Mouse (Mus musculus) intestine, embryonic 15.5 days (tissue): ENCODE data around the gene Zc3h10. TPM values are rescaled to one million over a fixed set of nuclear protein-coding genes. Genes with fewer than 3 reads are reported as not detected.
A peak's percentile ranks its signal among the peaks of the same experiment; 100 is the strongest.
"Not testable (repeated sequence)": the region's sequence is repeated elsewhere in the genome, so short reads cannot be mapped to it uniquely, and the experiment has no call there.

ENCODE experiments used
- ATAC-seq: fragments of 200-750 bp; cut with Nextera tagmentation; 2 replicates; pipeline ENCODE4 v1.8.0; 2017; ENCODE audit warnings: moderate TSS enrichment, moderate library complexity
- H3K27ac ChIP-seq: fragments of 300-500 bp; sonication (generic); 2 replicates; pipeline ENCODE4 v1.5.1; 2015; ENCODE audit warnings: mild to moderate bottlenecking, inconsistent platforms
- H3K27me3 ChIP-seq: fragments of 300-500 bp; sonication (generic); replicated peaks from 2 replicates; pipeline ENCODE4 v1.6.1; 2015; ENCODE audit warnings: inconsistent platforms
- H3K36me3 ChIP-seq: fragments of 300-500 bp; sonication (generic); 2 replicates; pipeline ENCODE4 v1.6.1; 2015; ENCODE audit warnings: inconsistent platforms
- H3K4me1 ChIP-seq: fragments of 300-500 bp; sonication (generic); replicated peaks from 2 replicates; pipeline ENCODE4 v1.6.1; 2015; ENCODE audit warnings: inconsistent platforms
- H3K4me2 ChIP-seq: fragments of 300-500 bp; sonication (generic); replicated peaks from 2 replicates; pipeline ENCODE4 v1.6.1; 2015; ENCODE audit warnings: mild to moderate bottlenecking, inconsistent platforms
- H3K4me3 ChIP-seq: fragments of 300-500 bp; sonication (generic); replicated peaks from 2 replicates; pipeline ENCODE4 v1.5.1; 2015; ENCODE audit warnings: inconsistent platforms
- H3K9ac ChIP-seq: fragments of 300-500 bp; sonication (generic); 2 replicates; pipeline ENCODE4 v1.6.1; 2015; ENCODE audit warnings: inconsistent platforms
- H3K9me3 ChIP-seq: fragments of 300-500 bp; sonication (generic); 2 replicates; pipeline ENCODE4 v1.6.1; 2016; ENCODE audit warnings: inconsistent platforms
- WGBS: fragments of 180-500 bp; shearing (Covaris S2); methylation state at CpG from one replicate; pipeline ENCODE4 v1.1.7; 2015; 5-methylcytosine and 5-hydroxymethylcytosine counted together
- polyA plus RNA-seq: library from polyadenylated mRNA; unstranded; fragments of >200 nt; fragmentation: Nextera tagmentation; extraction: Ambion mirVana; gene quantifications from 2 replicates; pipeline ENCODE4 v1.2.1, GENCODE M21; 2015

Gene Zc3h10
- polyA plus RNA-seq, 1 experiment from 2014 or later = 15.2 TPM

DNA sequence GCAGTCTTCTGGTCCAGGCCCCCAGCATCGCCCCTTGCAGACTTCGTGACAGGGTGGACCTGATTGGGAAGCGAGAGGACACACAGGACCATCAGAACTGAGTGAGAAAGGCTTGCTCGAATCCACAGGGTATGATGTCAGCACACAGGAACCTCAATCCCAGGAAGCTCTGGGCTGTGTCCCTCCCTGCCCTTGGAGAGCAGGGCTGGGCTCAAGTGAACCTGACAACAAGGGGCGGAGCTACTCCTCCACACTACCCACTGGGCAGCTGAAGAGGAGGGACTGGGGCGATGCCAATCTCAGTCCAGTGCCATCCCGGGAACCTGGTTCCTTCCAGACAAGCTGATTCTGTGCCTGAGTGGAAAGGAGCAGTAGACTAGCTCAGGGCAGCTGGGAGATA is 36.1 kb upstream of the Zc3h10 start:
- Histone ChIP-seq H3K4me3 (no peak overlapping the region), H3K9ac (no peak overlapping the region), H3K36me3 (no peaks in the 10 kb centered on the region), H3K4me2 (peak overlapping the region; percentile 32), H3K27ac (no peak overlapping the region), H3K4me1 (peaks cover 24% of the 10 kb centered on the region), H3K9me3 (no peaks in the 10 kb centered on the region), H3K27me3 (peaks cover 19% of the 10 kb centered on the region)
- peak; percentile 21 for ATAC-seq
- WGBS = 18% methylated on average over 7 of the region's 7 CpGs

DNA sequence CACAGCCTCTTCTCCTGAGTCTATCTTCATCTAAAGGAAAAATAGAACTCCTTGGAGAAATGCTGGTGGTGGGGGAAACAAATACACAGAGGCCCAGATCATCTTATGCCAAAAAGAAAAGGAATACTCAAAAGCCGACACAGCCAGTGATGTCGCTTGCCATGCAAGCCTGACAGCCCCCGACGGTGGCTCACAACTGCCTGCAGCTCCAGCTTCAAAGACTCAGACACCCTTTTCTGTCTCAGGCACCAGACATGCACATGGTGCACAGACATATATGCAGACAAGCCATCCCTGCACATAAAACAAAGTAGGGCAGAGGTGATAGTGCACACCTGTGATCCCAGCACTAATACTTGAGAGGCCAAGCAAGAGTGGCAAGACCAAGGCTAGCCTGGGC is 32.2 kb upstream of the Zc3h10 start:
- H3K27me3 ChIP-seq = no peaks in the 10 kb centered on the region
- H3K4me1 ChIP-seq = peaks cover 15% of the 10 kb centered on the region
- 0 out of 2 replicates have a peak, but pooled peaks have one; percentile 6 for ATAC-seq
- 79% methylated on average over 4 of the region's 4 CpGs for WGBS
- no peak overlapping the region for H3K4me3 ChIP-seq
- no peak overlapping the region for H3K9ac ChIP-seq
- no peak overlapping the region for H3K4me2 ChIP-seq
- H3K27ac ChIP-seq = 0 out of 2 replicates have a peak overlapping the region, but pooled peaks have one; percentile 23
- peaks cover 10% of the 10 kb centered on the region; the same call in 1 of the 2 replicates for H3K36me3 ChIP-seq
- H3K9me3 ChIP-seq = no peaks in the 10 kb centered on the region

DNA sequence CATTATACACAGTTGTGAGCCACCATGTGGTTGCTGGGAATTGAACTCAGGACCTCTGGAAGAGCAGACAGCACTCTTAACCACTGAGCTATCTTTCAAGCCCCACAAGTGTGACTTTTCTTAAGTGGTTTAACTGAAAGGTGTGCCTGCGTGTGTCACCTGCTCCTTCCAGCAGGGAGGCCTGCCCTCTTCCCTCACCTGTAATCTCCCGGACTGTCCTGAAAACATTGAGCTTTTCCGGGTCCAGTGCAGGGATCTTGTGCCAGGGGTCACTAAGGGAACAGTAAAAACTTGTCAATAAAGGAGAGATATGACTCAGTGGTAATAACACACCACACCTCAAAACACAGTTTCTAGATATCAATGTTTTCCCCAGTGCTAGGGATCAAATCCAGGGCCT is 31.7 kb upstream of the Zc3h10 start:
- Histone ChIP-seq H3K27me3 (no peaks in the 10 kb centered on the region), H3K4me2 (no peak overlapping the region), H3K27ac (0 out of 2 replicates have a peak overlapping the region, but pooled peaks have one; percentile 23), H3K36me3 (peaks cover 10% of the 10 kb centered on the region; the same call in 1 of the 2 replicates), H3K9me3 (no peaks in the 10 kb centered on the region), H3K4me1 (peaks cover 14% of the 10 kb centered on the region), H3K4me3 (no peak overlapping the region), H3K9ac (no peak overlapping the region)
- WGBS = 57% methylated on average over 3 of the region's 3 CpGs
- ATAC-seq = peak; percentile 87

DNA sequence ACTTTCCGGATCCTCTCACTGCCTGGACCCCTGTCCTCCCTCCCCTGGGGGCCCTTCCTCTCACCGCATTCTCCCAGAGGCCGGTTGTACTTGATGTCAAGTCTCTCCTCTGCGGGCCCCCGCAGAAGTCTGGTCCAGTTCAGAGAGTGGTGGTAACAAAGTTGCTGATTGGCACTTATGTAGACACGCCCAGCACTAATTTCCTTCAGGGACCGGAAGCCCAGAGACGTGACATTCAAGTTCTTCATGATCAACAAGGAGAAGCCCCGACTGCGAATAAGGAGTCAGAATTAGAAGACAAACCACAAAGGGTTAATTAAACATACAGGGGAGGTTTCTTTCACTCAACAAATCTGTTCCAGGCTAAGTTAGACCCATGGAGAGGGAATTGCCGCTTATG is 30.8 kb upstream of the Zc3h10 start:
- H3K36me3 ChIP-seq = peaks cover 13% of the 10 kb centered on the region; the same call in 1 of the 2 replicates
- H3K27me3 ChIP-seq = no peaks in the 10 kb centered on the region
- WGBS = 68% methylated on average over 11 of the region's 11 CpGs
- no peak for ATAC-seq
- peaks cover 5% of the 10 kb centered on the region for H3K4me1 ChIP-seq
- no peak overlapping the region for H3K4me3 ChIP-seq
- no peak overlapping the region for H3K9ac ChIP-seq
- H3K4me2 ChIP-seq = no peak overlapping the region
- no peaks in the 10 kb centered on the region for H3K9me3 ChIP-seq
- H3K27ac ChIP-seq = 0 out of 2 replicates have a peak overlapping the region, but pooled peaks have one; percentile 13

DNA sequence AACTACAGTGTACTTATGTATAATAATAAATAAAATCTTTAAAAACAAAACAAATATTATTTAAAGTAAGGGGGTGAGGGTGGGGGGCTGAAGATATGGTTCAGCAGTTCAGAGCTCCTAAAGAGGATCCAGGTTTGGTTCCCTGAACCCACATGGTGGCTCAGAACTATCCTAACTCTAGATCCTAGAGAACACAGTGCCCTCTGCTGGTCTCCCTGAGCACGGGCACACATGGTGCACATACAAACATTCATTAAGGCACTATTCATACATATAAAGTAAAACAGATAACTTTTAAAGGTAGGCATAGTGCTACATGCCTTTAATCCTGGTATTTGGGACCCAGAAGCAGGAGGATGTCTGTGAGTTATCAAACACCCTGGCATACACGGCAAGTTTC is 27.5 kb upstream of the Zc3h10 start:
- Histone ChIP-seq H3K4me3 (no peak overlapping the region), H3K9ac (no peak overlapping the region), H3K9me3 (no peaks in the 10 kb centered on the region), H3K4me2 (no peak overlapping the region), H3K36me3 (peaks cover 15% of the 10 kb centered on the region; the same call in 1 of the 2 replicates), H3K4me1 (peaks cover 3% of the 10 kb centered on the region; the same call in 1 of the 2 replicates), H3K27ac (no peak overlapping the region), H3K27me3 (no peaks in the 10 kb centered on the region)
- 89% methylated on average over 2 of the region's 2 CpGs for WGBS
- ATAC-seq = no peak

DNA sequence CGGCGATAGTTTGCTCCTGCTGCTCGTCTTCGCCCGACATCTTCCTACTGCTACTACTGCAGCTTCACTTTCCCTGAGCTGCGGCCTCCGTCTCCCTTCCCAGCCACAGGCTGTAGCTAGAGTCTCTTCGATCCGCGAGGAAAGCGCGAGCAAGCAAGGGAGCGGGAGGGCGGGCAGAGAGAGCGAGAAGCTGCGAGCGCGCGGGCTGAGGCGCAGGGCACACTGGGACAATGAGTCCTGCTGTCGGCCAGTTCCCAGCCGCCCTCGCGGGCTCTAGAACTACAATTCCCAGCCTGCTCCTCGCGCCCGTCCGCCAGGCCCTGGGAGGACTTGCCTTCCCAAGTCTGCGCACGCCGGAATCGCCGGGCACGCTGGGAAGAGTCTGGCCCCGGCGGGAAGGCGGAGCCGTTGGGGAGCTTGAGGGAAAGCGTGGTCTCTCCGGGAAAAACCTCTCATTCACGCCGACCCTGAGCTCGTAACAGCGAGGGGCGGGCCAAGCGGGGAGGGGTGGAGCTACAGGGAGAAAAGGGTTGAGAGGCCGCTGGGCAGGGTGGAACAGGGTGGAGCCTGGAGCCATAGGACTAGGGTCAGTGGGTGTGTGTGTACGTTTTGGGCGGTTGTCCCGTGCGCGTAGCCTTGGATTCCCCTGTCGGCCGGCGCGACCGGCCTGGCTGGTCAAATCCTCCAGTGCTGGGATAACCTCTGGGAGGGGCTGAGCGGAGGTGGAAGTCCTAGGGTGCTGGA is 18.4 kb upstream of the Zc3h10 start, which contains the start of gene Pa2g4:
Pa2g4 (minus strand) TSS at position 200 of the 744 bp plus-strand sequence.
- peaks cover 7% of the 10 kb centered on the region; the same call in 1 of the 2 replicates for H3K36me3 ChIP-seq
- H3K27ac ChIP-seq = peak within 1 kb of the TSS; percentile 93
- H3K9ac ChIP-seq = peak within 1 kb of the TSS; percentile 96
- peaks cover 10% of the 10 kb centered on the region for H3K4me1 ChIP-seq
- H3K4me2 ChIP-seq = peak within 1 kb of the TSS; percentile 88
- under 1% methylated on average over 58 of the region's 58 CpGs for WGBS
- peak; percentile 99 for ATAC-seq
- H3K9me3 ChIP-seq = no peaks in the 10 kb centered on the region
- peak within 1 kb of the TSS; percentile 90 for H3K4me3 ChIP-seq
- no peaks in the 10 kb centered on the region for H3K27me3 ChIP-seq

DNA sequence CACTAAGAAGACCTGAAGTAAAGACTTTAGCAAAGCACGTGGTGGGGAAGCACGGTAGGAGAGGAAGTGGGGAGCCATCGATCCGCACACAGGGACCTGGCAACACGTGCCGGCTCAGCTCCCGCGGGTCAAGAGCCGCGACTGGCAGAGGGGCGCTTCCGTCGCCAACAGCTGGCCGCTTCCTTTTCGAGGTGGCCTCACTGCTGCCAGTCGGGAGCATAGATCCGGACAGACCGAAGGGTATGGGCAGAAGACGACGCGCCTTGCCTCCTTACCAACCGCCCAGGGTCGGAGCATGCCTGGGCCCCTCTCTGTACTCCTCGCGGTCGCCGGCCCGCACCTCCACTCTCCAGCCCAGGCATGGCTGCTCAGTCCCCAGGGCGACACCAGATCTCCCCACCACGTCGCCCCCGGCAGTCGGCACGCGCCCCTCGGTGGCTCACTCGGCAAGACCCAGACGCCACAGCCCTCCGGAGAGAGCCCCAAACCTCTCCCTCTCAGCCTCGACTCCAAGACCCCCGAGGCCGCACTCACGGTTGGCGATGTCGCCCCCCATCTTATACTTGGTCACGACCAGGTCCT is 17.7 kb upstream of the Zc3h10 start:
- peaks cover 14% of the 10 kb centered on the region; the same call in 1 of the 2 replicates for H3K36me3 ChIP-seq
- peaks cover 10% of the 10 kb centered on the region for H3K4me1 ChIP-seq
- peak; percentile 32 for ATAC-seq

DNA sequence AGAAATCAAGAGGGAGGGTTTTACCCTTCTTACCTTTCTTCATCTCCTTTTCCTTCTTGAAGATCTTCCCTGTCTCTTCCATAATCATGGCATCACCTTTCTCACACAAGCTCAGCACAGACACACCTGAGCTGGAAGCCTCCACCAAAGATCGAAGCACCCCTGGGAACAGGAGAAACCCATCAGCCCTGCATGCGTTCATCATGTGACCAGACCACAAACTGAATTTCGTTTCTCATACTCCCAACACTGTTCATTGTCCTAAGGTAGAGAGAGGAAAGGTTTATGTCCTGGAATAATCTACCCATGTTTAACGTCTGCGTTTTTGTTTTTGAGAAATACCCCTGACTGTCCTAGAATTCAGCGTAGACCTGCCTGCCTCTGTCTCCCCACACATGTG is 16.0 kb upstream of the Zc3h10 start:
- Histone ChIP-seq H3K4me2 (peak overlapping the region; percentile 88), H3K27me3 (no peaks in the 10 kb centered on the region), H3K9ac (0 out of 2 replicates have a peak overlapping the region, but pooled peaks have one; percentile 17), H3K9me3 (no peaks in the 10 kb centered on the region), H3K27ac (no peak overlapping the region), H3K36me3 (peaks cover 29% of the 10 kb centered on the region), H3K4me3 (no peak overlapping the region; the same call in 1 of the 2 replicates), H3K4me1 (peaks cover 10% of the 10 kb centered on the region)
- ATAC-seq = no peak
- 82% methylated on average over 6 of the region's 6 CpGs for WGBS

More for the DNA sequence above, 17.7 kb upstream of the Zc3h10 start:
- Histone ChIP-seq H3K4me2 (peak overlapping the region; percentile 88), H3K27ac (peak overlapping the region; percentile 93), H3K4me3 (peak overlapping the region; percentile 90), H3K27me3 (no peaks in the 10 kb centered on the region), H3K9ac (peak overlapping the region; percentile 96), H3K9me3 (no peaks in the 10 kb centered on the region)
- under 1% methylated on average over 46 of the region's 46 CpGs for WGBS

DNA sequence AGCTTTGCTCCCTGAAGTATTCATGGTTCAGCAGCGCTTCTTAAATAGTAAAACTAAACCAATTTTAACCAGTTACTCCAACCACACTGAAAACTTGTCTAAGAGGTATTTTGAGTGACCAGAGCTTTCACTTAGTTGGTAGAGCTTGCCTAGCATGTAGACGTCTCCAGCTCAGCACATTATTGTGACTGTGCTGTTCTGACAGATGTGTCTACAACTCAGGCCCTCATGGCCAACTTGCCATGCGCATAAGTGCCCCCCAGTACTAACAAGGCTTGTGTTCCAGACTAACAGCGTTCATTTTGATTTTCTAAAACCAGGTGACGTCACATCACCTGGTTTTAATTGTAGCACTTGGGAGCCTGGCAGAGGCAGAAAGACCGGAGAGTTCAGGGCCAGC is 9.4 kb upstream of the Zc3h10 start:
- WGBS = 88% methylated on average over 6 of the region's 6 CpGs
- Histone ChIP-seq H3K9me3 (no peaks in the 10 kb centered on the region), H3K4me3 (no peak overlapping the region), H3K9ac (no peak overlapping the region), H3K27me3 (no peaks in the 10 kb centered on the region), H3K4me1 (no peaks in the 10 kb centered on the region), H3K36me3 (peaks cover 40% of the 10 kb centered on the region), H3K4me2 (no peak overlapping the region), H3K27ac (no peak overlapping the region)
- no peak for ATAC-seq

DNA sequence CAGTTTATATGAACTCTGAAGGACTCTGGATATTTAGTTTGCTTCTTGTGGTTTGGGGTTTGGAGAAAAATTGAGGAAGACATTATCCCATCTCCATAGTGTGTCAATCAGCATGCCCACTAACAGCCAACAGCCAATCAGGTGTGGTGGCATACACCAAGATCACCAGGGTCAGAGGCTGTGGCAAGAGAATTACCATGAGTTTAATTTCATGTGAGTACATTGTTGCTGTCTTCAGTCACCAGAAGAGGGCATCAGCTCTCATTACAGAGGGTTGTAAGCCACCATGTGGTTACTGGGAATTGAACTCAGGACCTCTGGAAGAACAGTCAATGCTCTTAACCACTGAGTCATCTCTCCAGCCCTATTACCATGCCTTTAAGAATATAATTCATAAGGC is 8.7 kb upstream of the Zc3h10 start:
- no peaks in the 10 kb centered on the region for H3K4me1 ChIP-seq
- no peak overlapping the region for H3K4me2 ChIP-seq
- H3K9ac ChIP-seq = no peak overlapping the region
- H3K9me3 ChIP-seq = no peaks in the 10 kb centered on the region
- H3K36me3 ChIP-seq = peaks cover 36% of the 10 kb centered on the region
- no peaks in the 10 kb centered on the region for H3K27me3 ChIP-seq
- no peak overlapping the region for H3K4me3 ChIP-seq
- ATAC-seq = no peak
- H3K27ac ChIP-seq = no peak overlapping the region

DNA sequence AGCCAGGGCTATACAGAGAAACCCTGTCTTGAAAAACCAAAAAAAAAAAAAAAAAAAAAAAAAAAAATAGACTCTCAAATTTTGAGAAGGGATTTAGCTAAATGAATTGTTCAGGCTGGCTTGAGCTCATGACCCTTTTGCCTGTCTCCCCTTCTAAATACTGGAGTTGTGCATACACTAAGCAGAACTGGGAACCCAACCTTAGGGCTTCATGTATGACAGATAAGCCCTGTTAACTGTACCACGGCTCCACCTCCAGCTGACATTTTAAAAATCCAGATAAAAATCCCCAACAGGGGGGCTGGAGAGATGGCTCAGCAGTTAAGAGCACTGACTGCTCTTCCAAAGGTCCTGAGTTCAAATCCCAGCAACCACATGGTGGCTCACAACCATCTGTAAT is 8.0 kb upstream of the Zc3h10 start:
- not testable (repeated sequence) for H3K27ac ChIP-seq, H3K9me3 ChIP-seq, H3K9ac ChIP-seq, H3K4me1 ChIP-seq, ATAC-seq, H3K4me3 ChIP-seq, H3K4me2 ChIP-seq, H3K27me3 ChIP-seq
- WGBS = 81% methylated on average over 1 of the region's 1 CpGs
- H3K36me3 ChIP-seq = peaks cover 31% of the 10 kb centered on the region

DNA sequence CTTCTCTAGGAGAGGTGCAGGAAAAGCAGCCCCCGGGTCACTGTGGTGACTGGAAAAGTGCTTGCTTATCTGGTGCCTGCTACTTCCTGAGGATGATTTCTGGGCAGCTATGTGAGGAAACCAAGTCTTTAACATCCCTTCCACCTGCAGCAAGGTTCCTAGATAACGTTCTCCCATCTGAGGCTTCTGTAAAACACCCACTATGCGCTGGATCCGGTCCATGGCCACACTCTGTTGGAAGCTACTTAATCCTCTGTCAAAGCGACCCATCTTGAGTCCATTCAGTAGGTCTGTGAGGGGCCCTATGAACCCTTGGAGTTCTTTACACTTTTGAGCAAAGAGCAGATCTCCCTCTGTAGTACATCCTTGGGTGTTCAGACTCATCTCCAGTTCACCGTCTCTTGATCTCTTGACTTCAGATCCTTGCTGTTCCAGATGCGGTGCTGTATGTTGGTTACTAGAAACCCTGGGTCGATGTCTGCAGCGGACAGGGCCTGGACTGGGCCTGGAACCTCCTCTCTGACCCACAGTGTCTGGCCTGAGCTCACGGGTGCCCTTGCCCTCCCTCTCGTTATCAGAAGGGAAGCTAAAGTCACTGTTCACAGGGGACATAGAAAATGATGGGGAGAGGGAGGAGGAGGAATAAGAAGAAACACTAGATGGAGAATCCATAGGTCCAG is 2.7 kb upstream of the Zc3h10 start:
- not testable (repeated sequence) for H3K4me3 ChIP-seq, H3K27ac ChIP-seq, H3K4me1 ChIP-seq, H3K9me3 ChIP-seq, H3K9ac ChIP-seq, H3K36me3 ChIP-seq, H3K4me2 ChIP-seq, ATAC-seq, H3K27me3 ChIP-seq
- 89% methylated on average over 11 of the region's 11 CpGs for WGBS
